Mouse (Mus musculus) splenic B cell, adult 2 months (primary cell): ENCODE measurements around the gene Gpsm1.
A peak's percentile ranks its signal among the peaks of the same experiment; 100 is the strongest.
"Not testable (repeated sequence)": the region's sequence is repeated elsewhere in the genome, so short reads cannot be mapped to it uniquely, and the experiment has no call there.

Experiments
- DNase-seq: peaks from one replicate; pipeline ENCODE4 v3.0.0-alpha.2; 2011; ENCODE audit warnings: low read depth, low spot score
- H3K27me3 ChIP-seq: 2 replicates; pipeline ENCODE4 v1.6.1; 2012; ENCODE audit warnings: mild to moderate bottlenecking, low read length, moderate library complexity, mixed read lengths; ENCODE audit not compliant: control insufficient read depth, poor library complexity, insufficient read depth, severe bottlenecking
- H3K36me3 ChIP-seq: 2 replicates; pipeline ENCODE4 v1.6.1; 2012; ENCODE audit warnings: mild to moderate bottlenecking, low read length, moderate library complexity, mixed read lengths; ENCODE audit not compliant: control insufficient read depth, poor library complexity, insufficient read depth, severe bottlenecking

The Gpsm1 gene

DNA sequence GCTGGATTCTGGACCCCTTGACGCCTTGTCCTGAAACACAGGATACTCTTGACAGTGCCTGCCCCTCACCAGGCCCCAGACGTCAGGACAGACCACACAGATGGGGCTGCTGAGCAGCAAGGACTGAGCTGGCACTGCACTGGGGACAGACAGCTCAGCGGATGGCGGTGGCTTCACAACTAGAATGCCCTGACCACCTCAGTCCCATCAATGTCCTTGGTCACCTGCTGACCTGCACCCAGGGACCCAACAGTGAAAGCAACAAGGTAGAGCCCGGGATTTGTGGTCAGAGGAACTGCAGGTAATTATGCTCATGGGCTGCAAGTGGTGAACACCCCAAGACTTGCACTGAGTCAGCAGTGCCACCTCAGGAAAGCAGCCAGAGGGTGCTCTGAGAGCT lies 47.7 kb downstream of the Gpsm1 start:
- peaks cover 3% of the 10 kb centered on the region; the same call in 1 of the 2 replicates for H3K36me3 ChIP-seq
- no peak for DNase-seq
- H3K27me3 ChIP-seq, result no peaks in the 10 kb centered on the region

DNA sequence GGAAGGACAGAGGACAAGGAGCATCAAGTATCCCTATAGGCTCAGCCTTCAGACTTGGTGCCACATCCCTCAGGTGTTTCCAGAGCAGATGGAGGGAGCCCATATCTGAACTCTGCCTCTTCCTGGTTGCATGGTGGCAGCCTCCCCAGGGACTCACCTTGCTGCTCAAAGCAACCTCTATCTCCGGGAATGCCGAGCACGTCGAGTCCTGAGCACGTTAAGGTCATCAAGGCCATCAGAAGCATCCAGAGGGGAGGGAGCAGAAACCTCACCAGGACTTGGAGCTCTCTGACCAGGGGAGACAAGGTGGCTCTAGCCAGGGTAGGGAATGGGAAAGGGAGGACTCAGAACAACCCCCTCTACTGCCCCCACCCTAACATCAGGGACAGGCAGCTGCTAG lies 48.2 kb downstream of the Gpsm1 start:
- Histone ChIP-seq H3K36me3 (peaks cover 4% of the 10 kb centered on the region; the same call in 1 of the 2 replicates), H3K27me3 (no peaks in the 10 kb centered on the region)
- no peak for DNase-seq

- DNase-seq, result no peak
Observed at GRCm38 (mm10) chr2:26364738-26365465, 49.6 kb downstream of the Gpsm1 start.

DNA sequence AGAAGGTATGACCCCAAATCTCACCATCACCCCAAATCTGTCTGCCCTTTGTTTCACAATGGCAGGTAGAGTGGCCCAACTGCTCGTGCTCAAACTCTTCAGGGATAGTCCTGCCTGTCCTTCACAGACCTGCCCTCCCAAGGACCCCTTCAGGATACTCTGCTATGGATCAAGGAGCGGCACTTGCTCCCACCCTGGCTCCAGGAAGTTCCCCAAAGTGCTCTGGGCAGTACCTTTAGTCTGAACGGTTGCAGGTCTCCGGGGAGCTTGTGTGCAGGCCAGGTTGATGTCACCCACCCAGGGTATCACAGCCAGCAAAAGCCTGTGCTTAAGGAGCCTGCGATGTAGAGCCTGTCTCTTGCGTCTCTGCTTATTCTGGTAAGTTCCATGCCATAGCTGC lies 52.6 kb downstream of the Gpsm1 start:
- no peaks in the 10 kb centered on the region for H3K27me3 ChIP-seq

More at GRCm38 (mm10) chr2:26364738-26365465, 49.6 kb downstream of the Gpsm1 start:
- H3K27me3 ChIP-seq, result no peaks in the 10 kb centered on the region
- peaks cover 4% of the 10 kb centered on the region; the same call in 1 of the 2 replicates for H3K36me3 ChIP-seq

DNA sequence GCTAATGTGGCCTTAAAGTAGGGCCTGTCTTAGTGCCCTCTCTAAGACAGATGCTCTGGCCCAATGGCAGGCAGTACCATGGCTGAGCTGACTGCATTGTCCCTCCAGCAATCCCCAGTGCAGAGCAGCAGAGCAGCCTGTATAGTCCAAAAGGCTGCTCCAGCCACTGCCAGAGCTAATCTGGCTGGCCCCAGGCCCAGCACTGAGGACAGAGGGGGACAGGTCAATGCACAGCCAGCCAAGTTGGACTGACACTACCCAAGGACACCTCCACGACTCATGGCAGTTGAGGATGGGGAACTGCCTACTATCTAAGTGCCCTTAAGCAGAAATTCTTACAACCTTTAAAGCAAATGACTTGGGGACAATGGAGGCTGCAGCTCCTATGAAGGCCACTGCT lies 53.3 kb downstream of the Gpsm1 start:
- H3K27me3 ChIP-seq, result no peaks in the 10 kb centered on the region
- no peak for DNase-seq
- peaks cover 8% of the 10 kb centered on the region for H3K36me3 ChIP-seq

More for the DNA sequence above, 52.6 kb downstream of the Gpsm1 start:
- H3K36me3 ChIP-seq, result peaks cover 8% of the 10 kb centered on the region
- DNase-seq, result no peak

- peaks cover 9% of the 10 kb centered on the region for H3K36me3 ChIP-seq
- no peak for DNase-seq
- H3K27me3 ChIP-seq, result no peaks in the 10 kb centered on the region
Observed at GRCm38 (mm10) chr2:26372396-26372795, 57.1 kb downstream of the Gpsm1 start.

GRCm38 (mm10) chr2:26380131-26380771 lies 64.9 kb downstream of the Gpsm1 start, which contains the start of gene Snapc4:
Gene Snapc4, minus strand, starts transcription at chr2:26380653.
- no peaks in the 10 kb centered on the region for H3K27me3 ChIP-seq
- H3K36me3 ChIP-seq, result peaks cover 9% of the 10 kb centered on the region

DNA sequence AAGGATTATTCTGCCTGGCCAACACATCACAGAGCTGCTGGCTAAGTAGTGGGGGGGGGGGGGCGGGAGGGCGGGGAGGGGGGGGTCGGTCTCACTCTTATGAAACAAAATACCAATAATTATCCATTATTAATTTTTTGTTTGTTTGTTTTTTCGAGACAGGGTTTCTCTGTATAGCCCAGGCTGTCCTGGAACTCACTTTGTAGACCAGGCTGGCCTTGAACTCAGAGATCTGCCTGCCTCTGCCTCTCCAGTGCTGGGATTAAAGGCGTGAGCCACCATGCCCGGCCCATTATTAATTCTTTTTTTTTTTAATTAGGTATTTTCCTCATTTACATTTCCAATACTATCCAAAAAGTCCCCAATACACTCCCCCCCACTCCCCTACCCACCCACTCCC lies 65.6 kb downstream of the Gpsm1 start:
- not testable (repeated sequence) for DNase-seq, H3K27me3 ChIP-seq
- H3K36me3 ChIP-seq, result peaks cover 12% of the 10 kb centered on the region

More at GRCm38 (mm10) chr2:26380131-26380771, 64.9 kb downstream of the Gpsm1 start, which contains the start of gene Snapc4:
- DNase-seq, result peak; percentile 84

GRCm38 (mm10) chr2:26387713-26388112 lies 72.4 kb downstream of the Gpsm1 start:
- H3K27me3 ChIP-seq, result no peaks in the 10 kb centered on the region
- H3K36me3 ChIP-seq, result peaks cover 19% of the 10 kb centered on the region
- no peak for DNase-seq

DNA sequence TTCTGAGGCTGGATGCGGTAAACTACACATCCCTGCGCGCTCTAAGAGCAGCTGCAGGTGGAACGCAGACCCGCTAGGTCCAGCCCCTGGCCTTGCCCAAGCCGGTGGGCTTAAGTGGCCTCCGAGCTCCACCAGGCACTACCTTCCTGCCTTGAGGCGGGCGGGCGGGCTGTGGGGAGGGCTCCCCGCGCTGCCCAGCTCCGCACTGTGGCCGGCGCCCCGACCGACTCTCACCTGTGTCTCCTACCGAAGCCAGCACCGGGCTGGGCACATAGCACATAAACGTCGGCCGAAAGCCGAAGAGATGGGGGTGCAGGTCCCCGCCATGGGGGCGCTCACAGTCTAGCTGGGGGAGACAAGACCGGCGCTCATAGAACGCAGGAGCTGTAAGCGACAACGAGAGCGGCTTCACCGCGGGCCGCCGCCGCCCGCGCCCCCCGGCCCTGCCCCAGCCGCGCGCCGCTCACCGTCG lies 73.4 kb downstream of the Gpsm1 start:
- H3K36me3 ChIP-seq, result peaks cover 26% of the 10 kb centered on the region
- no peak for DNase-seq
- no peaks in the 10 kb centered on the region for H3K27me3 ChIP-seq

DNA sequence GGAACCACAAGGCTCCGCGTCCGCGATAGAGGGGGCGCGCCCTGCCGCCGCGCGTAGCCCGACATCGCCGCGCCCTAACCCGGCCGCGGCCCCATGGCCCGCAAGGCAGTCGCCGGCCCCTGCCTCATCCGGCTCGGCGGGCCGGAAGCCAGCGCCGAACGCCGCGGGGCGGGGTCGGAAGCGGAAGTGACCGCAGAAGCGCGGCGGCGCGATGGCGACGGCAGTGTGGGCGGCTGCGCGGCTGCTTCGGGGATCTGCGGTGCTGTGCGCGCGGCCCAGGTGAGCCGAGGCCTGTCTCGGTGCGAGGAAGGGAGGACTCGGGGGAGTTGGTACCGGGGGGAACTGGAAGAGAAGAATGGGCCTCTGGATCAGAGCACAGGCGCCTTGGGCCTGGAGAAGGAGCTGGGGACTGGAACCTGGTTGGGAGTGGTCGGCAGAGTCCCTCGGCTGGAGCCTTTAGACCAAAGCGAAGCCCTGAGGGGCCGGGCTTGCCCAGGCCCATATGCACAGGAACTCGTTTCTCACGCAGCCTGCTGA lies 73.9 kb downstream of the Gpsm1 start, which contains the start of the genes Entr1 and Pmpca:
TSS of gene Entr1 (minus strand) at position 163 of the 537 bp plus-strand sequence.
TSS of gene Pmpca (plus strand) at position 186 of the 537 bp plus-strand sequence.
- Histone ChIP-seq H3K27me3 (no peaks in the 10 kb centered on the region), H3K36me3 (peaks cover 27% of the 10 kb centered on the region)
- DNase-seq, result peak; percentile 88

- peaks cover 28% of the 10 kb centered on the region for H3K36me3 ChIP-seq
- no peak for DNase-seq
Observed at GRCm38 (mm10) chr2:26390954-26391353, 75.6 kb downstream of the Gpsm1 start.

GRCm38 (mm10) chr2:26391617-26392016 lies 76.3 kb downstream of the Gpsm1 start:
- Histone ChIP-seq H3K27me3 (no peaks in the 10 kb centered on the region), H3K36me3 (peaks cover 25% of the 10 kb centered on the region)
- no peak for DNase-seq

More at GRCm38 (mm10) chr2:26390954-26391353, 75.6 kb downstream of the Gpsm1 start:
- no peaks in the 10 kb centered on the region for H3K27me3 ChIP-seq
